Mouse (Mus musculus) ovary, postnatal 10 days (tissue): Measurements from ENCODE around the gene Nubp1.

Source experiments
- DNase-seq: peaks from one replicate; pipeline ENCODE4 v3.0.0; 2022; ENCODE audit warnings: low spot score

Gene Nubp1

GRCm38 (mm10) chr16:10417723-10418259, 6.0 kb downstream of the Nubp1 start:
- no peak for DNase-seq

GRCm38 (mm10) chr16:10420447-10421054, 8.8 kb downstream of the Nubp1 start:
- no peak for DNase-seq

GRCm38 (mm10) chr16:10431911-10432310, 20.2 kb downstream of the Nubp1 start:
- no peak for DNase-seq

- DNase-seq: no peak
Measured at GRCm38 (mm10) chr16:10432387-10432786, 20.6 kb downstream of the Nubp1 start.

- no peak for DNase-seq
Measured at GRCm38 (mm10) chr16:10433344-10433743, 21.6 kb downstream of the Nubp1 start.

- DNase-seq: no peak
Measured at GRCm38 (mm10) chr16:10436166-10436565, 24.4 kb downstream of the Nubp1 start.

- DNase-seq: no peak
Measured at GRCm38 (mm10) chr16:10438055-10438454, 26.3 kb downstream of the Nubp1 start.

- no peak for DNase-seq
Measured at GRCm38 (mm10) chr16:10441328-10441727, 29.6 kb downstream of the Nubp1 start.

GRCm38 (mm10) chr16:10441761-10442160, 30.0 kb downstream of the Nubp1 start:
- no peak for DNase-seq

- no peak for DNase-seq
Measured at GRCm38 (mm10) chr16:10443723-10444122, 32.0 kb downstream of the Nubp1 start.

- DNase-seq: no peak
Measured at GRCm38 (mm10) chr16:10446573-10447263, 35.0 kb downstream of the Nubp1 start.

- DNase-seq: peak; percentile 36
Measured at GRCm38 (mm10) chr16:10447264-10447594, 35.5 kb downstream of the Nubp1 start, which contains the start of gene Tvp23a. Gene Tvp23a, minus strand, starts transcription at chr16:10447362.

- DNase-seq: no peak
Measured at GRCm38 (mm10) chr16:10447781-10448180, 36.0 kb downstream of the Nubp1 start.

- no peak for DNase-seq
Measured at GRCm38 (mm10) chr16:10448931-10449330, 37.2 kb downstream of the Nubp1 start.

GRCm38 (mm10) chr16:10451906-10452305, 40.2 kb downstream of the Nubp1 start:
- no peak for DNase-seq

GRCm38 (mm10) chr16:10452445-10452896, 40.7 kb downstream of the Nubp1 start:
- peak; percentile 41 for DNase-seq

GRCm38 (mm10) chr16:10453872-10454582, 42.3 kb downstream of the Nubp1 start:
- DNase-seq: no peak

GRCm38 (mm10) chr16:10454583-10454974, 42.8 kb downstream of the Nubp1 start:
- no peak for DNase-seq

- DNase-seq: no peak
Measured at GRCm38 (mm10) chr16:10460188-10460587, 48.4 kb downstream of the Nubp1 start.

GRCm38 (mm10) chr16:10461178-10461577, 49.4 kb downstream of the Nubp1 start:
- DNase-seq: no peak

GRCm38 (mm10) chr16:10465011-10465681, 53.4 kb downstream of the Nubp1 start:
- DNase-seq: no peak

GRCm38 (mm10) chr16:10467391-10468107, 55.8 kb downstream of the Nubp1 start:
- DNase-seq: no peak
